Mouse (Mus musculus): ENCODE measurements around the gene Mfsd12. TPM values are rescaled to one million over a fixed set of nuclear protein-coding genes. Genes with fewer than 3 reads are reported as not detected.

Gene Mfsd12
- polyA plus RNA-seq, 1 experiment = 86.2 TPM

DNA sequence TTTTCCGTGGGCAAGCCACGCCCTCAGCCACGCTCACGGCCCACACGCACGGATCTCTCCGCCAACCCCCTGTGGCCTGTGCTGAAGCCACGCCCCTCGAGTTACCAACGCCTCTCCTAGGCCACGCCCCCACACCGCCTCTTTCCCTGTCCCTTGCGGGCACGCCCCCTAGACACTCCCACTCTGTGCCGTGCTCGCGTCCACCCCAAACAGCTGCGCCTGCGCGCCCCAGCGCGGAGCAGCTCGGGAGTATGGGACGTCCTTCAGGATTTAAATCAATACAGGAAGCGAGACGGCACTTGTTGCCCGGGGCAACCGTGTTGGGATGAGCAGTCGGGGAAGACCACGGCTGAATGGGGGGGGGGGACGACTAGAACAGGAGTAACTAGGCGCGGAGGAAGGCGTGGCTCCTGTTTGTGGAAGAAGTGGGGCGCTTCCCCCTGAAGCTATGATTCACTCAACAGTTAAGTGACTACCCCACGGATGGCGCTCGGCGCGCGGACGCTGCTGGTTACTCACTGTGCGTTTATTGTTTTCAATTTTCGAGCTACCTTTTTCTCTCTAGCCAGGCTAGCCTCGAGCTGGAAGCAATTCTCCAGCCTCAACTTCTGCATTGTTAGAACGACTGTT is 21.4 kb downstream of the Mfsd12 start:
- Histone ChIP-seq H3K4me1 (ENCODE audit: control insufficient read depth, insufficient read depth, low read length) (peaks cover 24% of the 10 kb centered on the region), H3K4me3 (ENCODE audit: insufficient read depth, low read length) (peak overlapping the region; percentile 72), H3K27ac (ENCODE audit: insufficient read depth, low read depth, low read length) (peak overlapping the region; percentile 54)
- TF ChIP-seq CTCF (IDR thresholded peaks at IDR 0.05; ENCODE audit: low read depth, low read length) = no peak
- no peak for TF ChIP-seq POLR2A (IDR thresholded peaks at IDR 0.05; ENCODE audit: borderline replicate concordance, low read depth, low read length)

DNA sequence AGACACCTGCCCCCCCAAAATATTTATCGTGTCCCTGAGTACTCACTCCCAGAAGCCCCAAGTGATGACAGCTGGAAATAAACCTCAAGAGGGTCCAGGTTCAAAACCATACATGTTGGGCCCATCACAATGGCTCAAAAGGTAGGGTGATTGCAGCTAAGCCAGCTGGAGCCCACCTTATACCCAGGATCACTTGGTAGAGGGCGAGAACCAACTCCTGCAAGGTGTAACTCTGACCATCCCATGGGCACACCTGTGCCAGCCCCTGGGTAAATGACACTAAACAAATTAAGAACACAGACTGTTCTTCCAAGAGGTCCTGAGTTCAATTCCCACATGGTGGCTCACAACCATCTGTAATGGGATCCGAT is 21.9 kb downstream of the Mfsd12 start:
- Histone ChIP-seq H3K4me3 (ENCODE audit: insufficient read depth, low read length) (peak overlapping the region; percentile 72), H3K27ac (ENCODE audit: insufficient read depth, low read depth, low read length) (peak overlapping the region; percentile 54), H3K4me1 (ENCODE audit: control insufficient read depth, insufficient read depth, low read length) (peaks cover 24% of the 10 kb centered on the region)
- TF ChIP-seq POLR2A (IDR thresholded peaks at IDR 0.05; ENCODE audit: borderline replicate concordance, low read depth, low read length) = no peak
- no peak for TF ChIP-seq CTCF (IDR thresholded peaks at IDR 0.05; ENCODE audit: low read depth, low read length)

DNA sequence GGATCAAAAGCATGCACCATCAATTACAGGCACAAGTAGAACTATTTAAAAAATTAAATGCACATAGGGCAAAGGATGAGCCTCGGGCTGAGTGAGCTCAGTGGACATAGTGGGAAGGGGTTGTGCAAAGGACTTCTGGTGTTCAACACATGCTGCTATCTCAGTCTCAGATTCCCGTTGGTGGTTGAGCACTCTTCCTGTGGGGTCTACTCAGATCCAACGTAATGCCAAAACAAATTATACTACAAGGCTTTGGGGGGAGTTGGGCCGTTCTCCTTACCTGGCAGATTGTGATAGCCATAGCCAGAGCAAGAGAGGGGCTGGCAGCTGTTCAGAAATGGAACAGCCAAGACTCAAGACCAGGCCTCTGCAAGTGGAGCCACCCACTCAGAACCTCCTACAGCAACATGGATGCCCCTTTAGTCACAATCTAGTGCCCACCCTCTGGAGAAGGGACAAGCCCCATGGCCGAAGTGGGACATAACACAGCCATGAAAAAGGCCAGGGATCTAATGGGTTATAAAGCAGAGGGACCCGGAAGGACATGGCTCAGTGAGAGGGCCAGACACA is 22.6 kb downstream of the Mfsd12 start:
- no peak for TF ChIP-seq POLR2A (IDR thresholded peaks at IDR 0.05; ENCODE audit: borderline replicate concordance, low read depth, low read length)
- TF ChIP-seq CTCF (IDR thresholded peaks at IDR 0.05; ENCODE audit: low read depth, low read length) = no peak
- peaks cover 24% of the 10 kb centered on the region for H3K4me1 ChIP-seq (ENCODE audit: control insufficient read depth, insufficient read depth, low read length)
- H3K4me3 ChIP-seq (ENCODE audit: insufficient read depth, low read length) = no peak overlapping the region
- no peak overlapping the region for H3K27ac ChIP-seq (ENCODE audit: insufficient read depth, low read depth, low read length)

DNA sequence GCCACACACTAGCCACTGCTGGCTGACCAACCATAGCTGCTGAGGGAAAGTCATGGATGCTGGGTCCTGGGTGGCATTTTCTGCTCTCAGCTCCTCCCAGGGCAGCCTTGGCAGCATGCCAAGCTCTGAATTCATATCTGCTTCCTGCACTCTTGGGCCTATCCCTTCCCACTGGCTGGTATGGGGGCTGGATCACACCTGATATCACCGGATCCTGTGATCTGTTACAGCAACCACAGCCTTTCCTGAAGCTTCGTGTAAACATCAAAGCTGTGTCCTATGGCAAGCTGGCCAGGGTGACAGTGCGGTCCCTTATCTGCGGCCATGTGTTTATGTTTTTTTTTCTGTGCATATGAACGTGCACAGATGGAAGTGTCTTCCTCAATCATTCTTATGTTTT is 24.7 kb downstream of the Mfsd12 start:
- H3K27ac ChIP-seq (ENCODE audit: insufficient read depth, low read depth, low read length) = 0 out of 2 replicates have a peak overlapping the region, but pooled peaks have one; percentile 9
- peaks cover 25% of the 10 kb centered on the region for H3K4me1 ChIP-seq (ENCODE audit: control insufficient read depth, insufficient read depth, low read length)
- no peak overlapping the region for H3K4me3 ChIP-seq (ENCODE audit: insufficient read depth, low read length)
- TF ChIP-seq CTCF (IDR thresholded peaks at IDR 0.05; ENCODE audit: low read depth, low read length) (no peak), POLR2A (IDR thresholded peaks at IDR 0.05; ENCODE audit: borderline replicate concordance, low read depth, low read length) (no peak)

DNA sequence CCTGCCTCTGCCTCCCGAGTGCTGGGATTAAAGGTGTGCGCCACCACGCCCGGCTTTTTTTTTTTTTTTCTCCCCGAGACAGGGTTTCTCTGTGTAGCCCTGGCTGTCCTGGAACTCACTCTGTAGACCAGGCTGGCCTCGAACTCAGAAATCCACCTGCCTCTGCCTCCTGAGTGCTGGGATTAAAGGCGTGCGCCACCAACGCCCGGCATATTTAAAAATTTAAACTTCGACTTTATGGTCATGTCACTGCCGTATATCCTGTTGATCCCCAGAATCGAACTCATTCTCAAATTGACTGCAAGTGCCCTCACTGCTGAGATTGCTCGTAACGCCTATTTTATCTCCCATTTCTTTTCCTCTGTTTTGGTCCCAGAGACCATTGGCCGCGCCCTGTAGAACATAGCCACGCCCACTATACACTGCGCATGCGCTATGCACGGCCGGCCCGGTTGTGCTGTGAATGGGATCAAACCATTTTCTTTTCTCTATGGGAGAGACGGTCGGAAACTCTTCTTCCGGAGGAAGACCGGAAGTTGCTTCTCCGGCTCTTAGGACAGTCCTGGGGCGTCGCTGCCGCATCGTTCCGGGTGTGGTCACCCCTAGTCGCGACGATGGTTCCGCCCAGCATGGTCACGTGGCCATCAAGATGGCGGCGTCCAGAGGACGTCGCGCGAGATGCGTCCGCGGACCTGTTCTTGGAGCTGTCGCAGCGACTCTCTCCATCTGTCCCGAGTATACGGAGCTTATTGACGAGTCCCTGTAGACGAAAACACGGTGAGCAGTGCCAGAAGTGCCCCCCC is 26.7 kb downstream of the Mfsd12 start, which contains the start of the genes Dohh and Gm48551:
Dohh (plus strand) TSS at position 627 of the 803 bp plus-strand sequence.
Gm48551 (plus strand) TSS at position 665 of the 803 bp plus-strand sequence.
- Histone ChIP-seq H3K4me1 (ENCODE audit: control insufficient read depth, insufficient read depth, low read length) (peaks cover 27% of the 10 kb centered on the region), H3K27ac (ENCODE audit: insufficient read depth, low read depth, low read length) (peak within 1 kb of the TSS; percentile 82), H3K4me3 (ENCODE audit: insufficient read depth, low read length) (peak within 1 kb of the TSS; percentile 92)
- TF ChIP-seq POLR2A (IDR thresholded peaks at IDR 0.05; ENCODE audit: borderline replicate concordance, low read depth, low read length) (peak; percentile 77; the same call in 1 of the 2 replicates), CTCF (IDR thresholded peaks at IDR 0.05; ENCODE audit: low read depth, low read length) (no peak)

DNA sequence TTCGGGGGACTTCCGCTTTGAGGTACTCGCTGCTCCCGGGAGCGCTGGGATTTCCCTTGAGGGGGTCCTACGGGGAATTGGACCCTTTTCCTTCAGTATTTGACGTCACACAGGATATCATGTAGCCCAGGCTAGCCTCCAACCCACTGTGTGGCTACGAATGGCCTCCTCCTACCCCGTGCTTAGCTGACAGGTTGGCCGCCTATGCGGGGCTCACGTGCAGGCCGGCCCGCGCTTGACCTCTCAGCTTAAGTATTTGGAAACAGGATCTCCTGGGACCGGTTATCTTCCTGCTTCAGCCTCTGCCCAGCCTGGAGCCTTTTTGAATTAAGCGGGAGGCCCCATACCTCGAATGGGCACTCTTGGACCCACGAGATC is 27.3 kb downstream of the Mfsd12 start:
- peaks cover 31% of the 10 kb centered on the region for H3K4me1 ChIP-seq (ENCODE audit: control insufficient read depth, insufficient read depth, low read length)

DNA sequence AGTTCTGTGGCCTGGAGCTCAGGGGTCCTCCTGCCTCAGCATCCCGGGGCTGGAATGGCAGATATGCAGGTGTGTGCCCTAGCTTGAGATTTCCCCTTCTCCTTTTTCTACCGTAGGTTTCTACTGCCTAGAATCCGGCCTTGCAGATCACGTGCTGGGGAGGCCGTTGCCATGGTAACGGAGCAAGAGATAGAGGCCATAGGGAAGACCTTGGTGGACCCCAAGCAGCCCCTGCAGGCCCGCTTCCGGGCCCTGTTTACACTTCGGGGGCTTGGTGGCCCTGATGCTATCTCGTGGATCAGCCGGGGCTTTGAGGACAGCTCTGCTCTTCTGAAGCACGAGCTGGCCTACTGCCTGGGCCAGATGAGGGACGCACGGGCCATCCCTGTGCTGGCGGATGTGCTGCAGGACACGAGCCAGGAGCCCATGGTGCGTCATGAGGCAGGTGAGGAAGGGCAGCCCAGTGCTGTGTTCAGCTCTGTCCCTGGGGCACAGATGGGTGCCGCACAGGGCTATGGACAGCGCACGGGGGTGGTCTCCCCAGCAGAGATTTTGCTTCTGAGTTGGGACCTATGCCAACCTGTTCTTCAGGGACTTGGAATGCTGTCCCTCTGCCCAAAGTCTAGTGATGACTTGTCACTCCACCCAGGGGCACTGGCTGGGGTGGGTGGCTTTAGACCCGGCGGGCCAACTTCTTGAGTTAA is 28.5 kb downstream of the Mfsd12 start:
- Histone ChIP-seq H3K4me1 (ENCODE audit: control insufficient read depth, insufficient read depth, low read length) (peaks cover 39% of the 10 kb centered on the region), H3K4me3 (ENCODE audit: insufficient read depth, low read length) (peak overlapping the region; percentile 92), H3K27ac (ENCODE audit: insufficient read depth, low read depth, low read length) (no peak overlapping the region)

More for the DNA sequence above, 27.3 kb downstream of the Mfsd12 start:
- peak overlapping the region; percentile 92 for H3K4me3 ChIP-seq (ENCODE audit: insufficient read depth, low read length)
- TF ChIP-seq POLR2A (IDR thresholded peaks at IDR 0.05; ENCODE audit: borderline replicate concordance, low read depth, low read length) = no peak
- peak overlapping the region; percentile 82 for H3K27ac ChIP-seq (ENCODE audit: insufficient read depth, low read depth, low read length)

DNA sequence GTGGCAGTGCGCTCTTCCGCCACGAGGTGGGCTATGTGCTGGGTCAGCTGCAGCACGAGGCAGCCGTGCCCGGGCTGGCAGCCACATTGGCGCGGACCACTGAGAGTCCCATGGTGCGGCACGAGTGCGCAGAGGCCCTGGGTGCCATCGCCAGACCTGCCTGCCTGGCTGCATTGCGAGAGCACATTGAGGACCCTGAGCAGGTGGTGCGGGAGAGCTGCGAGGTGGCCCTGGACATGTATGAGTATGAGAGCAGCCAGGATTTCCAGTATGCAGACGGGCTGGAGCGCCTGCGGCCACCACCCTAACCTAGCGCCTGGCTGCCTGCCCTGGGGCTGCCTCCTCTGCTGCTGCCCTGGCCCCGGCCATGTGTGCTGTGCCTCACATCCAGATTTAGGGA is 30.4 kb downstream of the Mfsd12 start:
- TF ChIP-seq CTCF (IDR thresholded peaks at IDR 0.05; ENCODE audit: low read depth, low read length) = no peak
- TF ChIP-seq POLR2A (IDR thresholded peaks at IDR 0.05; ENCODE audit: borderline replicate concordance, low read depth, low read length) = no peak
- Histone ChIP-seq H3K27ac (ENCODE audit: insufficient read depth, low read depth, low read length) (no peak overlapping the region), H3K4me1 (ENCODE audit: control insufficient read depth, insufficient read depth, low read length) (peaks cover 29% of the 10 kb centered on the region), H3K4me3 (ENCODE audit: insufficient read depth, low read length) (no peak overlapping the region)

More for the DNA sequence above, 28.5 kb downstream of the Mfsd12 start:
- no peak for TF ChIP-seq POLR2A (IDR thresholded peaks at IDR 0.05; ENCODE audit: borderline replicate concordance, low read depth, low read length)
- TF ChIP-seq CTCF (IDR thresholded peaks at IDR 0.05; ENCODE audit: low read depth, low read length) = no peak

DNA sequence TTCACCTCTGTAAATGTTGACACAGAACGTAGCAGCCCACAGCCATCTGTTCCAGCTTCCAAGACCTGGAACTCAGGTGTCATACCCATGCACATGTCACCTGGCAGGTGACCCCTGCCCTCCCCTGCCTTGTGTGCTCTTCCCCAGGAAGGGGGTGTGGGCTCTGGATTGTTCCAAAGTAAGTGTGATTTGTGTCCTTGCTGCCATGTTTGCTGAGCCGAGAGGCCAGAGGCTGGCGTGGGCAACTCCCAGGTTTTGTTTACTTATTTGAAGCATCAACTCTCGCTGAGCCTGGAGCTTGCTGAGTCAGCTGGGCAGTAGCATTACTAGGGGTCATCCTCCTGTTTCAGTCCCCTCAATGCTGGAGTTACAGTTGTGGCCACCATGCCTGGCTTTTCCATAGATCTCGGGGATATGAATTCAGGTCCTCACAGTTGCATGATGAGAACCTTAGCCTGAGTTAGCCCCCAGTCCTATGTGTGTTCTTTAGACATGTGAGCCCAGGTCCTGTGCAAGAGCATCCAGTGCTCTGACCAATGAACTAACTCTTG is 31.3 kb downstream of the Mfsd12 start, which contains the start of gene Gm48552:
Gm48552 (plus strand) TSS at position 501 of the 551 bp plus-strand sequence.
- peaks cover 29% of the 10 kb centered on the region for H3K4me1 ChIP-seq (ENCODE audit: control insufficient read depth, insufficient read depth, low read length)
- no peak within 1 kb of the TSS for H3K4me3 ChIP-seq (ENCODE audit: insufficient read depth, low read length)
- TF ChIP-seq CTCF (IDR thresholded peaks at IDR 0.05; ENCODE audit: low read depth, low read length) (no peak), POLR2A (IDR thresholded peaks at IDR 0.05; ENCODE audit: borderline replicate concordance, low read depth, low read length) (no peak)
- peak within 1 kb of the TSS; percentile 58 for H3K27ac ChIP-seq (ENCODE audit: insufficient read depth, low read depth, low read length)

All from bone marrow macrophage, adult 2 months (primary cell).